Mouse (Mus musculus) thymus, postnatal 14 days (tissue): ENCODE results near the gene Asap2.

ENCODE experiments used
- DNase-seq: peaks from one replicate; pipeline ENCODE4 v3.0.0; 2021

The Asap2 gene

DNA sequence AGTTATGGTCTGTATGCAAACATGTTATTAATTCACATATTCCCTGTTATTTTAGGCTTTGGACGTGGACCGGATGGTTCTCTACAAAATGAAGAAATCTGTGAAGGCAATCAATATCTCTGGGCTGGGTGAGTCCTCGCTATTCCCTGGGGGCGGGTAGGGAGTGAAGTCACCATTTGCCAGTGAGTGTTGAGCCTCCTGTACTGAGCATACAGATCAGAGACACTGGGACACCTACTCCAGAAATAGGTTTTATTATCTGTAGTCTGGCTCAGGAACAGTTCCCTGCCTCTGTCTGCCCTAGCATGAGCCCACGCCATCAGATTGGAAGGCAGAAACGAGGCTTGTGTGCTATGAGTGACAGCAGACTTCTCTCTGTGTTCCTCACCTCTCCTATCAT is 177.9 kb downstream of the Asap2 start:
- DNase-seq: no peak

DNA sequence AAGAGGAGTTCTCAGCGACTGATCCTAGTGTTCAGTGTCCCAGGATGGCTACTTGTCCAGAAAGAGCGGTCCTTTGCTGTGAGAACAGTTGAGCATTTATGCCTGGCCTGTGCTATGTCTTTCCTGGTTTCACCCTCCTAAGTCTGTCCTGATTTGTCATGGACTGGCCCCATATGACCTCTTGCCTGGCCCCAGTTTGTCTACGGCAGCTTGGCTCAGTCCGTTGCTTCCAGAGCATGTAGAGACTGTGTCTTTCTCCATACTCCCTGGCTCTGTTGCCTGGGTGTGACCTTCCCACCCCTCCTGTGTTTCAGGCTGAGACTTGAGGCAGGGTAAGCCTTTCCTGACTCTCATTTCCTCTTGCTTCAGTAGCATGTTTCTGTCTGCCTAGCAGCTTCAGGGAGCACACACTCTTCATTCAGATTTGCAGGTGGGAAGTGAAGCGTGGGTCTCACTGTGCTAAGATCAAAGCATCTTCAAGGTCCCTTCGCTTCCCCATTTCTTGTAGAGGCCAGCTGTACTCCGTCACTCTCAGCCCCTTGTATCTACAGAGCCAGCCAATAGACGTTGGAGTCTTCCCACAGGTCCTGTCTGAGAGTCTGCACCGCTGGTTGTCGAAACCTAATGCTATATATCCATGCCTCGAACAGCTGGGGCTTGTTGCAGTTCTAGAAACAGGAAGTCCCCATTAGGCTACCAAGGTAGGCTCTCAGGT is 181.7 kb downstream of the Asap2 start:
- peak; percentile 41 for DNase-seq

DNA sequence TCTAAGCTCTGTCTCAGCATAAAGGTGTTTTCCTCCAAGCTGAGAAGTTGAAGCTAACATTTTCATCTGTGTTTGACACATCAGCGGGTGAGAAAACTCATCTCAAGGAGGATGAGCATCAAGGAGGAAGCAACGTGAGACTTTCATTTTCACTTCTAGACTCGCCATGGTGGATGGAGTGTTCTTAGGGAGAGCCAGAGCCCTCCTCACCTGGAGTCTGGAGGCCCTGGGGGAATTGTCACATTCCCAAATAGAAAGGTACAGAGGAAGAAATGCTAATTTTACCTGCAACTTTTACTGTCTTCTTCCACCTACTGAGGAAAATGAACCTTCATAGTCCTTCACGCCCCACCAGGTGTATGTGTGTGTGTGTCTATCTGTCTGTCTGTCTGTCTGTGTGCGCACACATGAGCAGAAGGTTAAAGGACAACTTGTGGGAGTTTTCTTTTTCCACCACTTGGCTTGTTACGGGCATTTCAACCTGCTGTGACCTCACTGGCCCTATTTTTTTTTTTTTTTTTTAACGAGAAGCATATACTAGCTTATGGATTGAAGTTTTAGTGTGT is 183.7 kb downstream of the Asap2 start:
- no peak for DNase-seq

DNA sequence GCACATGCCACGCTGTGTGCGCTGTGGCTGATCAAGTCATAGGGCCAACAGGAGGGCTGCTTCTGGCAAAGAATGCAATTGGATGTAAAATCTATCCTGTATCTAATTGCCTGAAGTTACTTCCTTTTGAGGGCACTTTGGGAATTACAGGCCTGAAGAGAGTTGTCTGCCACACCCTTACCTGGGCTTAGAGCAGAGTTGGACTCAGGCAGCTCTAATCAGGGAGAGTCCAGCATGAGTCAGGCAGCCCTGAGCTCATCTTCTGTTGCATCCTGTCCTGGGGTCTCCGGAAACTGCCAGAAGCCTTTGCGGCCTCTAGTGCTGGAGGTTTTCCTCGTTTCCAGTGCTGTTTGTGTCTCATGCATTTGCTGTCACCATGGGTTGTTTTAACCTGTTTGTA is 186.1 kb downstream of the Asap2 start:
- no peak for DNase-seq

DNA sequence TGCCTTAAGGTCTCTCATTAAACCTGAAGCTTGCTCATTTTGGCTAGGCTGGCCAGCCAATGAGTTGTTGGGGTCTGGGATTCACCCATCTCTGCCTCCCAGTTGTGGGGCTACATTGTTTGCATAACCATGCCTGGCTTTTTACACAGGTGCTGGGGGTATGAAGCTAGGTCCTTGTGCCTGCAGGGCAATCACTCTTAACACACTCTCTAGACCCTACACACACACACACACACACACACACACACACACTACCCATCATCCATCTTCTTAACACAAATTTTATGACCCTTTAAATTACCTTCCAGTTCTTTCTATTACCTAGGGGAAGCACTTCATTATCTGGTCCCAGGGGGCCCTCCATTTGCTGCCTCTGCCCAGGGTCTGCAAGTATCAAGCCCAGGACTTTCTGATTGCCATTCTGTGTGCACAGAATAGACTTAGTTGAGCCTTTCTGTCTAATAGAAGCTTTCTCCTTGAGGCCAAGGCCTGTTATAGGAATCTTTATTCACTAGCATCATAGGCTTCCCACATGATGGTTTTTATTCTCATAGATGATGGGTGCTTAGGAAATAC is 187.0 kb downstream of the Asap2 start:
- no peak for DNase-seq

DNA sequence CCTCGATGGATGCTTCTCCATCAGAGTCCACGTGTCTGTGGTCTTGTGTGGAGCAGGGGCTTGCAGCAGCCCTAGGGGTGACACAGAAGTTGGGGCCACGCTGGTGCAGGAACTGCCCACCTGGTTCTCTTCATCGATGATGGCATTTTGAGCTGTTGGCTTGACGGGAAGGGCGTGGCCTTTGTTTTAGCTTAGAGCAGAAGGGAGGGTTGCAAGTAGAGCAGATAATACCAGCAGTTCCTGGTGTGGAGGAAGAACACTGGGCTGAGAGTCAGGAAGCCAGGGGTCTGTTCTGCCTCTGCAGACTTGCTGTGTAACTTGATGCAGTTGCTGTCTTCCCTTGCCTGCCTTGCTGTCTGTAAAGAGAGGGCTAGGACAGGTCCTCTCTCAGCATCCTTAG is 189.8 kb downstream of the Asap2 start:
- DNase-seq: no peak

DNA sequence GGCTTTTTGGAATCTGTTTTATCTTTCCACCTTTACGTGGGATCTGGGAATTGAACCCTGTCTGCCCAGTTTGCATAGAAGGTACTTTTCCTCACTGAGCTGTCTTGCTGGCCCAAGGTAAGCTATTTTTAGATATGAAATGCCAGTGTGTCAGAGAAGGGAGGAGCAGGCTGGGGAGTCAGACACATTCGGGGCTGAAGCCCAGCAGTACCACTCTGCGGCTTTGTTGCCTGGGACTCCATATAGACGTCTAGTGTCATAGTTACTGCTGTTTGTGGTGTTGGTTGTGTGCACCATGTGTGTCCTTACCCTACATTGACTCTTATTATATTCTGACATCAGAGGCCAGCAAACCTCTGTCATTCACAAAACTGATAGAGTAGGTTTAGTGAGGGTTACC is 192.5 kb downstream of the Asap2 start:
- no peak for DNase-seq

DNA sequence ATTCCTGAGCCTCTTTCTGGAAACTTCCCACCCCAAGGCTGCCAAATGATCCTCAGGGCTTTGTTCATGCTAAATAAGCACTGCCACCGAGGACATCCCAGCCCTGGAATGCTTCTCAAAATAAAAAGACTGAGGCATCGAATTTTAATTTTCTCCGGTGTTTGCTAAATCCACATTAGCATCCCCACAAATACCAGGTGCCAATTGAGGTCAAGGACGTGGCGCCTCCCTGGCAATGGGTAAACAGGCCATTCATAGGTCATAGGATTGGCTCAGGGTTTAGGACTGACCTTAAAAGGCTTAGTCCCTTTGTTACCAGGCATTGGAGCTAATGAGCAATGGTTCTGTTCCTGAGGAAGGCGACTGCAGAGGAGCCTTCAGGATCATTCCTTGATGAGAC is 193.1 kb downstream of the Asap2 start:
- DNase-seq: no peak

DNA sequence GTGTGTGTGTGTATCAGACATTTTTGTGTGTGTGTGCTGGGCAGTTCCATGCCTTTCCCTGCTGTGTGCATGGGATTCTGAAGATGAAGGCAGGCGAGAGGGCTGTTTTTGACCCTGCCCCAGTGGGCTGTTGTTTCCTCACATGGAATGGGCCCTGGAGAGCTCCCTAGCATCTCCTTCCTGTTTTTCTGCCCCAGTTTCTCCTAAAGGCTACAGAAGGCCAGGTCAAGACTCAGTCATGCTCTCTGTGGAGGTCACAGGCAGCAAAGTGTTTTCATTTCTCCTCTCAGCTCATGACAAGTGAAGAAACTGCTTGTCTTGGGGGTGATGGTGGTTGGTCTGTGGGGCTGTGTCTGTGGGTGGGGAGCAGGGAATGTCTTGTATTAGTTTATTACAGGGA is 195.9 kb downstream of the Asap2 start:
- DNase-seq: no peak

DNA sequence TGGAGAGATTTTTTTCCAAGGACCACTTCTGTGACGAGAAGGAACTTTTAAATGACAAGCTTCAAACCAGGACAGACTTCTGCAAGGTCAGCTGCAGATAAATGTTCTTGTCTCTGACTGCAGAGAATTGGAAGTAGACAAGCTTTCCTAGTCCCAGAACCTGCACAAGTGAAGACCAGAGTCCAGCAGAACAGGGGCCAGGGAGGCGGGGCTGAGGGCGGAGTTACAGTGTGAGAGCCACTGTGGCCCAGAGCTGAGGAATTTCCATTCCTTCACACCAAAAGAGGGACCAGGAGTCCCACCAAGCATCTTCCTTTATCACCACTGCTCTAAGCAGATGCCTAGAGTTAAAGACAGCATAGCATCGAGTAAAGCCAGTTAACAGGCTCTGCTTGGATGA is 198.6 kb downstream of the Asap2 start:
- DNase-seq: no peak

DNA sequence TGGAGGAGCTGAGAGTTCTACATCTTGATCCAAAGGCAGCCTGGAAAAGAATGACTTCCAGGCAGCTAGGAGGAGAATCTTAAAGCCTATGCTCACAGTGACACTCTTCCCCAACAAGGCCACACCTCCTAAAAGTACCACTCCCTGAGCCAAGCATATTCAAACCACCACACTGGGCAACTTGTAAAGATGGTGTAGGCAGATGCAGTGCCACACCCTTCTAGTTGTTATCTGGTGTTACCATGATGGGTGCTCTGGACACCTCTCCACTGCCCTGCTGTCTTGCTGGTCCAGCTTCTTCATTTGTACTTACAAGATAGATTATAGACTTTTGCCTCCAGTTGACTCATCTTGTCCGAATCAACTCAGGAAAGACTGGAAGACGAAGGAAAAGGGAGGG is 201.3 kb downstream of the Asap2 start:
- no peak for DNase-seq

DNA sequence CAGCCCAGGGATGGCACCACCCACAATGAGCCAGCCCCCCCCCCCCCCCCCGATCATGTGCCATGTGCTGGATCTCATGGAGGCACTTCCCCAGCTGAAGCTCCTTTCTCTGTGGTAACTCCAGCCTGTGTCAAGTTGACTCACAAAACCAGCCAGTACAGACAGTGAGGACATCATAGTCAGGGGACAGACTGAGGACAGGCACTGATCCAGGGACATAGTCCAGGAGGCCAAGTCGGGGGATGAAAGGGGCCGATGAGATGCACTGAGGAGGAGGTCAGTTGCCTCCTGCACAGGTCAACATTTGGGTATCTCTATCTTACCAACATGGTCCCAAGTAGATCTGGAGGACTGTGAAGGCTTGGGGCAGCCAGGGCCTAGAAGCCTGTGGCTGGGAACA is 205.2 kb downstream of the Asap2 start:
- DNase-seq: no peak

DNA sequence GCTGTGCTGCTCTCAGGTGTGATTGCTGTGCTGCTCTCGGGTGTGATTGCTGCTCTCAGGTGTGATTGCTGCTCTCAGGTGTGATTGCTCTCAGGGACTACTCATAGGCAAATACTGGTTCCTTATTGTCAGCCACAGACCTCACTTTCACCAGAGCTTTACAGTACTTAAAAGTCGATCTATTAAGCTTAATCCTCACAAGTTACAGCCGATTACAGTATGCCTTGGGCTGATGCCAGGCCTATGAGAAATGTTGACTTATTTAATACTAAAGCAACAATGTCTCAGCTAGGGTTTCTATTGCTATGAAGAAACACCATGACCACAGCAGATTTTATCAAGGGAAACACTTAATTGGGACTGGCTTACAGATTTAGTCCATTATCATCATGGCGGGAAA is 206.2 kb downstream of the Asap2 start:
- no peak for DNase-seq

DNA sequence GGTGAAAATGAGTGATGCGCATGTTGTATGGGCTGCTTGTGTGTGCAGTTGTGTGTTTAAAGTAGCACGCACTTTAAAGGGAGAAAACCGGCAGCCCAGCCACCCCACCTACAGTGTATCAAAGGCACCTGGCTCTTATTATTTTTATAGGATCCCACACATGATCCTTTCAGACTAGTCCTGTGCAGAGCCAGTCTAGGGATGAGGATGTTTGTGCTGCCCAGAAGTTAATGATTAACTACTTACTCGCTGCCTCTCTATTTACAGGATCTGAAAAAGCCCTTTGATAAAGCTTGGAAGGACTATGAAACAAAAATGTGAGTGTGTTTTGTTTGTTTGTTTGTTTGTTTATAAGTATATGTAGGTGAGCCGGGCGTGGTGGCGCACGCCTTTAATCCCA is 210.4 kb downstream of the Asap2 start:
- DNase-seq: no peak

DNA sequence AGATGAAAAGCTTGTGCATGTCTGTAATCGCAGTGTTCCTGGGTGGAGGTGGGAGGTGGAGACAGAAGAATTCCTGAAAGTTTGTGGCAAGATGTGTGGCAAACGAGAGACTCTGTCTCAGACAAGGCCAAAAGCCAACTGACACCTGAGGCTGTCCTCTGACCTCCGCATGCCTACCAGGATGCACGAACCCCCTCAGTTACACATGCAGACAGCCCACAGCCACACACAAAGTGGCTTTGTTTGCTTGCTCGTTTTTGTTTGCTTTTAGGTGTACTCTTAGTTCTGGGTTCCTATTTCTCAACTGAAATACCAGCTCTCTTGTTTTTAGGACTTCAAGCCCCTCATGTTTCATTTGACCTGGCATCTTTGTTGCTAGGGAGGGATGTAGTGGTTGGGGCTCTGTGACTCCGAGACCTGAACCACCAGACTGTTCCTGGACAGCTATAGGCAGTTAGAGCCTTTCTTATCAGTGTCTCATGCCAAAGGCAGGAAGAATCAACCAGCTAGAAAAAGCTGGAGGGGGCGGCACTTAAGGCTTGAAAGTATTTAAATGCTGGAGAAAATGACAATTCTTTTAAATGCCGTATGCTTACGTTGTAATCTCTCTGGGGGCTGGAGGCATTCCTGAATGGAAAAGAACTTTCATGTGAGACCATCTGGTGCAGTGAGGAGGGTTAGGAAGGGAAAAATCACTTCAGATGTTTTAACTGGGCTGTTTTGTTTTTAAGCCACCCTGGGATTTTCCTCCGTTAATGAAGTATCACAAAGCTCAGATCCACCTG is 211.4 kb downstream of the Asap2 start:
- DNase-seq: no peak

DNA sequence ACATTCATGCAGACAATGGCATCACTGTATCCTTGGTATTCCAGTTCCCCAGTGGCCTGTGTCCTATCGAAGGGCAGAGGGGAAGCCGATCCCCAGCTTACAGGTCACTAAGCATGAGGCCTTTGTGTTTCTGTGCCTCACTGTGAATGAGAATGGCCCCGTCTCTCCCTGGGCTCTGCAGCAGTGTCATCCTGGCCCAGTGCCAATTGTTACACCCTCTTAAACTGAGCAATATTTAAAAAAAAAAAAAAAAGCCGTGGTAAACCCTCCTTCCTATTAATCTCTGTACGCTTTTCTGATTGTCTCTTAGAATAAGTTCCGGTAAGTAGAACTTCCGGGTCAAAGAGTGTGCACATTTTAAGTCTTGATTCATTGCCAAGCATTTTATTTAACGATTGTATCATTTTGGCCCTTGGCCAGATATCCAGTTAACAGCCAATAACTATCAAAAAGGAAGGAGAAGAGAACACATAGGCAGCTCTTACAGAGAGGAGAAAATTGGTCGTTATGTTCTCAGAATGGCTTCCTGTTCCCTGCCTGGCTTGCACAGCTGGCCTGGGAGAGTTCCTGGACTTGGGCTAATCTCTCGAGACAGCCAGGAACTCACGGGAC is 214.5 kb downstream of the Asap2 start:
- no peak for DNase-seq

DNA sequence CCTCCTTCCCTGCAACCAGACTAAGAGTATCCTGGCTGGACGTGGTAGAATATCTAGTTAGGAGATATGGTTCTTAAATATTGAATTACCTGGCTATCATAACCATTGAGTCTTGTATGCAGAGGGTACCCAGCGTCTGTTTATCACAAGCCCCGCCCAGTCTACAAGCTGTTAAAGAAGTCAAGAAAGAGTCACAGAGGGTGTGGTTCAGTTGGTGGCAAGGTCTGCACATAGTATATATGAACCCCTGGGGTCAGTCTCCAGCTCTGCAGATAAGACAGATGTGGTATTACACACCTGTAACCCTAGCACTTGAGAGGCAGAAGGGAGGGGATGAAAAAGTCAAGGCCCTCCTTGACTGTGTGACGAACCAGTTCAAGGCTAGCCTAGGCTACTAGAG is 215.5 kb downstream of the Asap2 start:
- no peak for DNase-seq

DNA sequence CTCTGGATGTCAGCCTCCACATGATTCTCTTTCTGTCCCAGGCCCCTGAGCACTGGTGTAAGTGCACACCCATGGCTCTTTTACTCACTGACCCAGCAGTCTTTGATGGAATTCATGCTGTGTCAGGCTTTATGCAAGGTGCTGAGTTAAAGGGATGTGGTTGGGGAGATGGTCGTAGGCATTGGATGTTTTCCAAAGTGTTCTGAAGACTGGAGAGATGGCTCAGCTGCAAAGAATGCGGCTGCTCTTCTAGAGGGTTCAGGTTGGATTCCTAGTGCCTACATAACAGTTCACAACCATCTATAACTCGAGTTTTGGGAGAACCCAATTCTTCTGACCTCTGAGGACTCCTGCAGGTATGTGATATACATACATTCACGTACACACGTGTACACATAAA is 217.2 kb downstream of the Asap2 start:
- no peak for DNase-seq

DNA sequence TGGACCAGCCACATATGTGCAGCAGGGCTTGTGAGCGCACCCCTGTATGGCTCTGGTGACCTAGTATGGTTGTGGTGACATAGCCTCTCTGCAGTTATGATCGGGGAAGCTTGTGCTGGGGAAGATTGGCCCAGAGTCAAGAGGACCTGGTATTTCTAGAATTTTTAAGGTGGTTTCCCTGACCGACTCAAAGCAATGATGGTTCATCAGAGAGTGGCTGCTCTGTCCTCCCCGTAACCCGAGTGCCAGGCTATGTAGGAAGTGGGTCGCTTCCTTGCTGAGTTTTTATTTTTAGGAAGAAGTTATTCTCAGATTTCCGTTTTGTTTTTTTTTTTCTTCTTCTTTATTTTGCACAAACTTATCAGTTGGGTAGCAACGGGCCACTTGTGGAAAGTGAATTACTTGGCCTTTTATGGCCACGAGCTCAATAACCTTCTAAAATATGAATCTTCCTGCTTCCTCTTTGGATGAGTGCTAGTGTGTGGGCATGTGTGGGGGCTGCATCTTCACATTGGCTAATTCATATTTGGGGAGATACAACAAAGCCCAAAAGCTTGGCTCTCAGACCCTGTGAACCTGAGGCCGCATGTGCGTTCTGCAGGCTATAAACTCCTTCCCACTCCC is 218.0 kb downstream of the Asap2 start:
- no peak for DNase-seq

DNA sequence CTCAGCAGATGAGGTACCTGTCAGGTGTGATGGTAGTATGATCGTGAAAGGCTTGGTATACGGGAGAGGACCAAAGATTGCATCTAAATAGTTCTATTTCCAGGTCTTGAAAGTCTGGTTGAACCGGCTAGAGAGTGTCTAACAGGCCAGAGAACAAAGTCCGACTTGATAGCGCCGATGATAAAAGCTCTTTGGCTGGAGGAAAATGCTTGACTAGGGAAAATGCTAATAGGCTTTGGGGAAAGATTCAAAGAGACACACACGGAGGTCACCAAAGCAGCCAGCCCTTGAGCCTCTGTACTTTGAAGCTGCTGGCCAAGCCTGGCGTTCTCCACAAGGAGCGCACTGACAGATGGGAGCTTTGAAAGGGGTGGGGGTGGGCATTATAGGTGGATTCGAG is 219.0 kb downstream of the Asap2 start:
- no peak for DNase-seq

DNA sequence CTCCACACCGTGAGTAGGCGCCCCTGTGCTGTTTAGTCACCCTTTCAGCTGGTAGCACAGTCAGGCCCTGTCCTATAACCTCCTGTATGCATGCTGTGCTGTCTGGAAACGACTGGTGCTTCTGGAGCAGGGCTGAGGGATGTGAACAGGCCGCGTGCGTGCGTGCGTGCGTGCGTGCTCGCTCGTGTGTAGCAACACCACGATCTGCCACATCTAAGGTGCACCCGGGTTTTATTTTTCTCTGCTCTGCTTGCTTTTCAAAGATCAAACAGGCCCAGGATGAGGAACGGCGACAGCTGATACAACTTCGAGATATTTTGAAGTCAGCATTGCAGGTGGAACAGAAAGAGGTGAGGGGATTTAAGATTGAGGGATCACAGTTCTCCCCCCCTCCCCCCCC is 222.6 kb downstream of the Asap2 start:
- DNase-seq: peak; percentile 42

DNA sequence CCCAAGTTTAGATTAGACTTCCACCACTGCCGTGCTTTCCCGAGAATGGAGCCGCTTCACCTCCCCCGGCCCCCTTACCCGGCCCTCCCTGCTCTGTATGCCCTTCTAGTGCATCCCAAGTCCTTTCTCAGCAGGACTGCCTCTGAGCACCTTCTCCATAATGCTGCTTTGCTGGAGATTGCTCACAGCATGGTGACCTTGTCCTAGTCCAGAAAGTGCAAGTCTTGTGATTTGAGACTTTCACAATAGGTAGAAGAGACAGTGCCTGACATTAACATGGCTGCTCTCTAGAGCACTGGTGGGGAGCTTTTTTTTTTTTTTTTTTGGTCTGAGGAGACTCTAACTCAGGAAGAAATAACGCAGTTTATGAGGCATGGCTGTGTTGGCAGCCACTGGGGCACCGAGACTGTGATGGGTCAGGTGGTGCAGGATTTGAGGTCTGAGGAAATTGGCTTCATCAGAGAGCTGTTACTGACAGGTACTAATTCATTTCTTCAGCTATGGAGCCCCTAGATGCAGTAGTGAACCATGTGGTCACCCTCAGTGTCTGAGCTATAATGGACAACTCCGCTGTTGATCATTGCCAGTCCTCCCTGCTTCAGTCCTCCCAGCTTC is 224.4 kb downstream of the Asap2 start:
- no peak for DNase-seq
